Mouse (Mus musculus): ENCODE data around the gene Slc8a3. TPM values are rescaled to one million over a fixed set of nuclear protein-coding genes. Genes with fewer than 3 reads are reported as not detected.

Gene Slc8a3
- polyA plus RNA-seq, 1 experiment, result 0.05 TPM

- Histone ChIP-seq H3K27me3 (ENCODE audit: control insufficient read depth, insufficient read depth, insufficient read length) (no peaks in the 10 kb centered on the region), H3K79me2 (ENCODE audit: control insufficient read depth, insufficient read depth) (no peaks in the 10 kb centered on the region), H3K4me3 (no peak overlapping the region), H3K4me2 (ENCODE audit: low read depth) (no peak overlapping the region), H3ac (ENCODE audit: control insufficient read depth, insufficient read length) (no peak overlapping the region), H3K36me3 (ENCODE audit: control insufficient read depth, insufficient read depth) (no peaks in the 10 kb centered on the region)
- no peak for TF ChIP-seq MYOD1 (IDR thresholded peaks at IDR 0.05; ENCODE audit: control insufficient read depth in 1 of 3, insufficient read length in 2 of 3, low read depth in 2 of 3)
- peak; percentile 90 for TF ChIP-seq REST (IDR thresholded peaks at IDR 0.05; ENCODE audit: insufficient read depth, insufficient read length)
Measured at GRCm38 (mm10) chr12:81205619-81206560, 127.1 kb downstream of the Slc8a3 start.

DNA sequence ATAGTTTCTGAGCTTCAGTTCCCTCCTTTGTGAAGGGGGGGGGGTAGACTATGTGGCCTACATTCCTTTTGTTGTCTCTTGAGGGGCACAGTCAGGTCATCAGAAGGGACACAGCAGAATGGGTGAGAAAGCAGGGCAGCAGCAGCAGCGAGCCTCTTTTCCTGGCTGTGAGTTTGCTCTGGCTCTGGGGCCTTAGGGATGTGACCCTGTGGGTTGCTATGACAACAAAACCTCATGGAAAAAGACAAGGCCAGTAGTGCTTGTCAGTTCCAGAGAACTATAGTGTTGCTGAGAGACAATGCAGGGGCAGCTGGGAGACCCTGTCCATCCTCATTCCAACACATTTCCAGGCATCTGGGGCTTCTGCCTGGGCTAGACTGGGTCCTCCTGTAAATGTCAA, 129.8 kb downstream of the Slc8a3 start:
- Histone ChIP-seq H3K36me3 (ENCODE audit: control insufficient read depth, insufficient read depth) (no peaks in the 10 kb centered on the region), H3K4me2 (ENCODE audit: low read depth) (no peak overlapping the region), H3ac (ENCODE audit: control insufficient read depth, insufficient read length) (no peak overlapping the region), H3K4me3 (no peak overlapping the region), H3K27me3 (ENCODE audit: control insufficient read depth, insufficient read depth, insufficient read length) (peaks cover 5% of the 10 kb centered on the region), H3K79me2 (ENCODE audit: control insufficient read depth, insufficient read depth) (no peaks in the 10 kb centered on the region)
- TF ChIP-seq REST (IDR thresholded peaks at IDR 0.05; ENCODE audit: insufficient read depth, insufficient read length), result no peak
- no peak for TF ChIP-seq MYOD1 (IDR thresholded peaks at IDR 0.05; ENCODE audit: control insufficient read depth in 1 of 3, insufficient read length in 2 of 3, low read depth in 2 of 3)
- no peak for TF ChIP-seq CEBPB (IDR thresholded peaks at IDR 0.05; ENCODE audit: insufficient read depth, poor library complexity, severe bottlenecking)
- no peak for TF ChIP-seq MAX (IDR thresholded peaks at IDR 0.05; ENCODE audit: low read depth)
- TF ChIP-seq E2F4 (IDR thresholded peaks at IDR 0.05; ENCODE audit: insufficient read depth), result no peak
- no peak for TF ChIP-seq POLR2AphosphoS2 (IDR thresholded peaks at IDR 0.05; ENCODE audit: insufficient read length, low read depth)
- TF ChIP-seq POLR2A (IDR thresholded peaks at IDR 0.05; ENCODE audit: insufficient read length, low read depth), result no peak
- TF ChIP-seq TCF3 (IDR thresholded peaks at IDR 0.05; ENCODE audit: insufficient read length, low read depth), result no peak
- TF ChIP-seq SRF (IDR thresholded peaks at IDR 0.05; ENCODE audit: control insufficient read depth, insufficient read length, low read depth), result no peak
- no peak for TF ChIP-seq MYOG (IDR thresholded peaks at IDR 0.05; ENCODE audit: control insufficient read depth in 1 of 3, insufficient read depth in 1 of 3, insufficient read length in 2 of 3, low read depth in 2 of 3)

DNA sequence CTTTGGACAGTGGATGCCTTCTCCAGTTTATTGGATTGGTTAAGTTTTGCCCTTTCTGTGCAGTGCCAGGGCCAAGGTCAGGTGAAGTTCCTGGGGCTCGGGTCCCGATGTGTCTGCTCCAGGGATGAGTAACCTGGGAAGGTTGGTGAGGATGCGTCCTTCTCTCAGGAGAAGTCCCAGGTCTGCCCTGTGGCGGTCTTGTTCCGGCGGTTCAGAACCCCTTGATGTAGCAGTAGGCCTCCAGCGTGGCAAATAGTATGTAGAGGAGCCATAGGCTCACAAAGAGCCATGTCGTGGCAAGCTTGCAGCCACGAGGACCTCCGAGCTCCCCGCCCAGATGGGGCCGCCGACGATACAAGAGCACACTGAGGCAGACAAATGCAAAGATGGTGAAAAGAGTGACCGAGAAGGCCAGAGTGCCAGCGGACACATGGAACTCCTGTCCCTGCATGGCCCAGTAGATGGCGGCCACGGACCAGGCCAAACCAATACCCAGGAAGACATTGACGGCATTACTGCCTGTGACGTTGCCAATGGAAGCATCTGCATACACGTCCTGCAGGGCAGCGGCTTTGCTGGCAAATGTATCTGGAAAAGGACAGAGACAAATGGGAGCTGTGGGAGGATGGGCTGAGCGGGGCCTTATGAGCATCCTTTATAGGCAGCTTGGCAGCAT, 133.6 kb downstream of the Slc8a3 start:
- TF ChIP-seq MAX (IDR thresholded peaks at IDR 0.05; ENCODE audit: low read depth) (no peak), REST (IDR thresholded peaks at IDR 0.05; ENCODE audit: insufficient read depth, insufficient read length) (no peak), CEBPB (IDR thresholded peaks at IDR 0.05; ENCODE audit: insufficient read depth, poor library complexity, severe bottlenecking) (no peak), USF1 (IDR thresholded peaks at IDR 0.05; ENCODE audit: low read depth) (no peak), MYOD1 (IDR thresholded peaks at IDR 0.05; ENCODE audit: control insufficient read depth in 1 of 3, insufficient read length in 2 of 3, low read depth in 2 of 3) (no peak), POLR2A (IDR thresholded peaks at IDR 0.05; ENCODE audit: insufficient read length, low read depth) (no peak), POLR2AphosphoS2 (IDR thresholded peaks at IDR 0.05; ENCODE audit: insufficient read length, low read depth) (no peak), TCF12 (IDR thresholded peaks at IDR 0.05; ENCODE audit: insufficient read depth, poor library complexity, severe bottlenecking) (no peak), SRF (IDR thresholded peaks at IDR 0.05; ENCODE audit: control insufficient read depth, insufficient read length, low read depth) (no peak), MYOG (IDR thresholded peaks at IDR 0.05; ENCODE audit: control insufficient read depth in 1 of 3, insufficient read depth in 1 of 3, insufficient read length in 2 of 3, low read depth in 2 of 3) (no peak), E2F4 (IDR thresholded peaks at IDR 0.05; ENCODE audit: insufficient read depth) (no peak), TCF3 (IDR thresholded peaks at IDR 0.05; ENCODE audit: insufficient read length, low read depth) (no peak)
- no peak overlapping the region for H3K4me3 ChIP-seq
- H3K79me2 ChIP-seq (ENCODE audit: control insufficient read depth, insufficient read depth), result no peaks in the 10 kb centered on the region
- H3K36me3 ChIP-seq (ENCODE audit: control insufficient read depth, insufficient read depth), result no peaks in the 10 kb centered on the region
- no peak overlapping the region for H3K4me2 ChIP-seq (ENCODE audit: low read depth)
- peaks cover 6% of the 10 kb centered on the region for H3K27me3 ChIP-seq (ENCODE audit: control insufficient read depth, insufficient read depth, insufficient read length)
- H3ac ChIP-seq (ENCODE audit: control insufficient read depth, insufficient read length), result no peak overlapping the region

GRCm38 (mm10) chr12:81197468-81198075, 135.4 kb downstream of the Slc8a3 start:
- no peaks in the 10 kb centered on the region for H3K79me2 ChIP-seq (ENCODE audit: control insufficient read depth, insufficient read depth)
- H3K36me3 ChIP-seq (ENCODE audit: control insufficient read depth, insufficient read depth), result no peaks in the 10 kb centered on the region
- H3K4me2 ChIP-seq (ENCODE audit: low read depth), result no peak overlapping the region
- TF ChIP-seq POLR2AphosphoS2 (IDR thresholded peaks at IDR 0.05; ENCODE audit: insufficient read length, low read depth), result no peak
- TF ChIP-seq POLR2A (IDR thresholded peaks at IDR 0.05; ENCODE audit: insufficient read length, low read depth), result no peak
- no peak for TF ChIP-seq MYOD1 (IDR thresholded peaks at IDR 0.05; ENCODE audit: control insufficient read depth in 1 of 3, insufficient read length in 2 of 3, low read depth in 2 of 3)
- no peak for TF ChIP-seq MYOG (IDR thresholded peaks at IDR 0.05; ENCODE audit: control insufficient read depth in 1 of 3, insufficient read depth in 1 of 3, insufficient read length in 2 of 3, low read depth in 2 of 3)
- TF ChIP-seq TCF12 (IDR thresholded peaks at IDR 0.05; ENCODE audit: insufficient read depth, poor library complexity, severe bottlenecking), result no peak
- TF ChIP-seq E2F4 (IDR thresholded peaks at IDR 0.05; ENCODE audit: insufficient read depth), result no peak
- no peak for TF ChIP-seq CEBPB (IDR thresholded peaks at IDR 0.05; ENCODE audit: insufficient read depth, poor library complexity, severe bottlenecking)
- TF ChIP-seq TCF3 (IDR thresholded peaks at IDR 0.05; ENCODE audit: insufficient read length, low read depth), result no peak
- no peak overlapping the region for H3K4me3 ChIP-seq
- peaks cover 6% of the 10 kb centered on the region for H3K27me3 ChIP-seq (ENCODE audit: control insufficient read depth, insufficient read depth, insufficient read length)
- no peak overlapping the region for H3ac ChIP-seq (ENCODE audit: control insufficient read depth, insufficient read length)
